Mouse (Mus musculus): Measurements from ENCODE around the gene Card19. TPM values are rescaled to one million over a fixed set of nuclear protein-coding genes. Genes with fewer than 3 reads are reported as not detected.
A peak's percentile ranks its signal among the peaks of the same experiment; 100 is the strongest.

The Card19 gene
- polyA plus RNA-seq, 1 experiment from 2014 or later = 29.2 TPM

GRCm38 (mm10) chr13:49199891-49200290, 15.9 kb downstream of the Card19 start:
- WGBS = 91% methylated on average over 7 of the region's 7 CpGs
- H3K27ac ChIP-seq = no peak overlapping the region
- H3K9me3 ChIP-seq (replicated peaks) = no peaks in the 10 kb centered on the region
- H3K4me3 ChIP-seq = no peak overlapping the region
- no peaks in the 10 kb centered on the region for H3K36me3 ChIP-seq
- no peaks in the 10 kb centered on the region for H3K27me3 ChIP-seq (ENCODE audit: low read depth, poor library complexity, severe bottlenecking)
- 0 out of 2 replicates have a peak, but pooled peaks cover 4% of the 10 kb centered on the region for H3K4me1 ChIP-seq
- DNase-seq (ENCODE audit: low spot score) = no peak

GRCm38 (mm10) chr13:49198734-49199133, 17.1 kb downstream of the Card19 start:
- H3K36me3 ChIP-seq = no peaks in the 10 kb centered on the region
- no peaks in the 10 kb centered on the region for H3K9me3 ChIP-seq (replicated peaks)
- no peaks in the 10 kb centered on the region for H3K27me3 ChIP-seq (ENCODE audit: low read depth, poor library complexity, severe bottlenecking)
- no peak overlapping the region for H3K4me3 ChIP-seq
- peaks cover 4% of the 10 kb centered on the region; the same call in 1 of the 2 replicates for H3K4me1 ChIP-seq
- no peak overlapping the region for H3K27ac ChIP-seq
- 90% methylated on average over 9 of the region's 9 CpGs for WGBS
- no peak for DNase-seq (ENCODE audit: low spot score)

- Histone ChIP-seq H3K27ac (no peak overlapping the region), H3K9me3 (replicated peaks) (no peaks in the 10 kb centered on the region), H3K36me3 (no peaks in the 10 kb centered on the region), H3K4me1 (peaks cover 5% of the 10 kb centered on the region), H3K27me3 (ENCODE audit: low read depth, poor library complexity, severe bottlenecking) (no peaks in the 10 kb centered on the region), H3K4me3 (no peak overlapping the region)
- DNase-seq (ENCODE audit: low spot score) = no peak
- WGBS = 88% methylated on average over 6 of the region's 6 CpGs
Measured at GRCm38 (mm10) chr13:49196766-49197165, 19.1 kb downstream of the Card19 start.

GRCm38 (mm10) chr13:49196211-49196610, 19.6 kb downstream of the Card19 start:
- WGBS = 83% methylated on average over 5 of the region's 5 CpGs
- H3K4me1 ChIP-seq = peaks cover 11% of the 10 kb centered on the region
- H3K27me3 ChIP-seq (ENCODE audit: low read depth, poor library complexity, severe bottlenecking) = no peaks in the 10 kb centered on the region
- H3K9me3 ChIP-seq (replicated peaks) = no peaks in the 10 kb centered on the region
- H3K4me3 ChIP-seq = no peak overlapping the region
- H3K36me3 ChIP-seq = no peaks in the 10 kb centered on the region
- DNase-seq (ENCODE audit: low spot score) = no peak
- H3K27ac ChIP-seq = no peak overlapping the region

- Histone ChIP-seq H3K4me1 (peaks cover 16% of the 10 kb centered on the region), H3K4me3 (no peak overlapping the region), H3K27me3 (ENCODE audit: low read depth, poor library complexity, severe bottlenecking) (no peaks in the 10 kb centered on the region), H3K36me3 (no peaks in the 10 kb centered on the region), H3K9me3 (replicated peaks) (no peaks in the 10 kb centered on the region), H3K27ac (no peak overlapping the region)
- no peak for DNase-seq (ENCODE audit: low spot score)
- WGBS = 93% methylated on average over 7 of the region's 7 CpGs
Measured at GRCm38 (mm10) chr13:49195651-49196050, 20.2 kb downstream of the Card19 start.

- Histone ChIP-seq H3K27ac (no peak overlapping the region), H3K4me1 (peaks cover 25% of the 10 kb centered on the region), H3K4me3 (no peak overlapping the region), H3K36me3 (no peaks in the 10 kb centered on the region), H3K9me3 (replicated peaks) (no peaks in the 10 kb centered on the region), H3K27me3 (ENCODE audit: low read depth, poor library complexity, severe bottlenecking) (no peaks in the 10 kb centered on the region)
- WGBS = 95% methylated on average over 13 of the region's 13 CpGs
- no peak for DNase-seq (ENCODE audit: low spot score)
Measured at GRCm38 (mm10) chr13:49194811-49195210, 21.0 kb downstream of the Card19 start.

GRCm38 (mm10) chr13:49193650-49194049, 22.2 kb downstream of the Card19 start:
- H3K27ac ChIP-seq = no peak overlapping the region
- 0 out of 2 replicates have a peak, but pooled peaks cover 4% of the 10 kb centered on the region for H3K27me3 ChIP-seq (ENCODE audit: low read depth, poor library complexity, severe bottlenecking)
- peaks cover 36% of the 10 kb centered on the region for H3K4me1 ChIP-seq
- no peak overlapping the region for H3K4me3 ChIP-seq
- no peaks in the 10 kb centered on the region for H3K36me3 ChIP-seq
- no peak for DNase-seq (ENCODE audit: low spot score)
- WGBS = 96% methylated on average over 17 of the region's 17 CpGs
- H3K9me3 ChIP-seq (replicated peaks) = no peaks in the 10 kb centered on the region

- H3K27me3 ChIP-seq (ENCODE audit: low read depth, poor library complexity, severe bottlenecking) = 0 out of 2 replicates have a peak, but pooled peaks cover 4% of the 10 kb centered on the region
- no peaks in the 10 kb centered on the region for H3K36me3 ChIP-seq
- peak; percentile 26 for DNase-seq (ENCODE audit: low spot score)
- H3K27ac ChIP-seq = no peak overlapping the region
- 84% methylated on average over 16 of the region's 16 CpGs for WGBS
- peaks cover 50% of the 10 kb centered on the region for H3K4me1 ChIP-seq
- no peaks in the 10 kb centered on the region for H3K9me3 ChIP-seq (replicated peaks)
- no peak overlapping the region for H3K4me3 ChIP-seq
Measured at GRCm38 (mm10) chr13:49192156-49192855, 23.5 kb downstream of the Card19 start.

- WGBS = 58% methylated on average over 5 of the region's 5 CpGs
- no peaks in the 10 kb centered on the region for H3K9me3 ChIP-seq (replicated peaks)
- H3K4me1 ChIP-seq = peaks cover 54% of the 10 kb centered on the region
- peak; percentile 31 for DNase-seq (ENCODE audit: low spot score)
- H3K27ac ChIP-seq = peak overlapping the region; percentile 26; the same call in 1 of the 2 replicates
- H3K27me3 ChIP-seq (ENCODE audit: low read depth, poor library complexity, severe bottlenecking) = 0 out of 2 replicates have a peak, but pooled peaks cover 4% of the 10 kb centered on the region
- no peak overlapping the region for H3K4me3 ChIP-seq
- H3K36me3 ChIP-seq = no peaks in the 10 kb centered on the region
Measured at GRCm38 (mm10) chr13:49191673-49192035, 24.2 kb downstream of the Card19 start.

- Histone ChIP-seq H3K27me3 (ENCODE audit: low read depth, poor library complexity, severe bottlenecking) (0 out of 2 replicates have a peak, but pooled peaks cover 8% of the 10 kb centered on the region), H3K27ac (peak overlapping the region; percentile 26; the same call in 1 of the 2 replicates), H3K4me1 (peaks cover 57% of the 10 kb centered on the region), H3K9me3 (replicated peaks) (no peaks in the 10 kb centered on the region), H3K4me3 (no peak overlapping the region), H3K36me3 (no peaks in the 10 kb centered on the region)
- peak; percentile 28 for DNase-seq (ENCODE audit: low spot score)
- WGBS = 87% methylated on average over 7 of the region's 7 CpGs
Measured at GRCm38 (mm10) chr13:49190876-49191672, 24.8 kb downstream of the Card19 start.

- WGBS = 76% methylated on average over 12 of the region's 12 CpGs
- 0 out of 2 replicates have a peak, but pooled peaks cover 10% of the 10 kb centered on the region for H3K27me3 ChIP-seq (ENCODE audit: low read depth, poor library complexity, severe bottlenecking)
- H3K9me3 ChIP-seq (replicated peaks) = no peaks in the 10 kb centered on the region
- no peaks in the 10 kb centered on the region for H3K36me3 ChIP-seq
- H3K4me1 ChIP-seq = peaks cover 57% of the 10 kb centered on the region
- peak overlapping the region; percentile 26; the same call in 1 of the 2 replicates for H3K27ac ChIP-seq
- no peak overlapping the region for H3K4me3 ChIP-seq
- peak; percentile 30 for DNase-seq (ENCODE audit: low spot score)
Measured at GRCm38 (mm10) chr13:49189970-49190870, 25.6 kb downstream of the Card19 start.

- no peaks in the 10 kb centered on the region for H3K9me3 ChIP-seq (replicated peaks)
- peaks cover 57% of the 10 kb centered on the region for H3K4me1 ChIP-seq
- H3K27me3 ChIP-seq (ENCODE audit: low read depth, poor library complexity, severe bottlenecking) = 0 out of 2 replicates have a peak, but pooled peaks cover 10% of the 10 kb centered on the region
- H3K27ac ChIP-seq = no peak overlapping the region
- 35% methylated on average over 2 of the region's 2 CpGs for WGBS
- 0 out of 2 replicates have a peak overlapping the region, but pooled peaks have one; percentile 83 for H3K4me3 ChIP-seq
- H3K36me3 ChIP-seq = no peaks in the 10 kb centered on the region
- DNase-seq (ENCODE audit: low spot score) = no peak
Measured at GRCm38 (mm10) chr13:49188966-49189360, 26.9 kb downstream of the Card19 start.
